Mouse (Mus musculus): Measurements from ENCODE around the gene Gm20795. TPM values are rescaled to one million over a fixed set of nuclear protein-coding genes. Genes with fewer than 3 reads are reported as not detected.
"Not testable (repeated sequence)": the region's sequence is repeated elsewhere in the genome, so short reads cannot be mapped to it uniquely, and the experiment has no call there.

Gene Gm20795
- polyA plus RNA-seq (2014; fragmentation: Nextera tagmentation; extraction: Ambion mirVana), result not detected in 2 replicates

DNA sequence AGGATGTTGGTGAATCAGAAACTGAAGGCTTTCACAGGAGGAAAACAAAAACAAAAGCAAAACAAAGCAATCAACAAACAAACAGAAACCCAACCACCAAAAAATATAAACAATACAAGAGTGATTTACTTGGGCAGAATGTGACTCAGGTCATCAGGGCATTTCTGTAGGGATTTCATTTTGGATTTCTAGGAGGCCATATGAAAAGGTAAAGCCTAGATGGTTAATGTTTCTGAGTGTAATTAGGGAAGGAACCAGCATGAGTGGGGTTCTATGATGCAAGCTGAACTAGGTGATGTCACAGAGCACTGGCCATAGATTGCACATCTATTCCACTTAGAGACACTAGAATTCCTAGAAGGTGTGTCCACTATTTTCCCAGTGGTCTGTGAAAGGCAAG lies at the start of gene Gm20795:
Gm20795 (plus strand) TSS at position 301 of the 400 bp plus-strand sequence.
- H3K4me1 ChIP-seq (ENCODE audit: control insufficient read depth, insufficient read depth, low read length); H3K4me3 ChIP-seq (ENCODE audit: low read depth, low read length); H3K36me3 ChIP-seq (ENCODE audit: control insufficient read depth, insufficient read depth, low read length); H3K27me3 ChIP-seq (ENCODE audit: control insufficient read depth, insufficient read depth, low read length); ATAC-seq (ENCODE audit: low read depth); H3K9me3 ChIP-seq (ENCODE audit: control insufficient read depth, low read length); H3K27ac ChIP-seq (ENCODE audit: low read depth, low read length); H3K9ac ChIP-seq (replicated peaks; ENCODE audit: low read depth, low read length); H3K4me2 ChIP-seq (ENCODE audit: low read depth, low read length): not testable (repeated sequence)

DNA sequence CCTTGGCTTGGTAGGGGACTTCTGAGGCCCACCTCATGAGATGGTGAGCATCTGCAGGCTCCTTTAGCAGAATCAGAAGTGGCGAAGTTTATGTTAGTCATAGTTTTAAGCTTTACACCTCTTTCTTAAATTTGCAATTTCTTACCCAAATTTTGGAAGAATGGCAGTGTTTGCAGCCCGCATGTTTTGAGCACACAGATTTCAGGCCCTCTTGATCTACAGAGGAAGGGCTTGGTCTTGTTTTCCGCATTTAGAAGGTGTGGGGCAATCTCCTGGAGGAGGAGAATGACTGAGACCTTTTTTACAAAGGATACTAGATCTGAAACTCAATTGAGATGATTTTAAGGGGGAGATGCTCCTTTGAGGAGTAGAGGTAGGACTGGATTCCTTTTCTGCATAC lies 29.0 kb upstream of the Gm20795 start, which contains the start of gene Gm21797:
Gm21797 (minus strand) TSS at position 101 of the 400 bp plus-strand sequence.
- not testable (repeated sequence) for H3K4me2 ChIP-seq (ENCODE audit: low read depth, low read length); H3K27ac ChIP-seq (ENCODE audit: low read depth, low read length); H3K27me3 ChIP-seq (ENCODE audit: control insufficient read depth, insufficient read depth, low read length); H3K4me3 ChIP-seq (ENCODE audit: low read depth, low read length); H3K36me3 ChIP-seq (ENCODE audit: control insufficient read depth, insufficient read depth, low read length); H3K9ac ChIP-seq (replicated peaks; ENCODE audit: low read depth, low read length); H3K4me1 ChIP-seq (ENCODE audit: control insufficient read depth, insufficient read depth, low read length); ATAC-seq (ENCODE audit: low read depth); H3K9me3 ChIP-seq (ENCODE audit: control insufficient read depth, low read length)
- no CpG with 5 or more reads among the region's 3 CpGs for WGBS

Other genes starting within 250 kb of the Gm20795 start
- not detected in 2 replicates for gene Gm21852, start 152.9 kb upstream of the Gm20795 start, polyA plus RNA-seq (2014; fragmentation: Nextera tagmentation; extraction: Ambion mirVana)
- not detected in 2 replicates for gene Gm21797, start 29.1 kb upstream of the Gm20795 start, polyA plus RNA-seq (2014; fragmentation: Nextera tagmentation; extraction: Ambion mirVana)